Mouse (Mus musculus): ENCODE measurements around the gene Asb15.
A peak's percentile ranks its signal among the peaks of the same experiment; 100 is the strongest.

The Asb15 gene

DNA sequence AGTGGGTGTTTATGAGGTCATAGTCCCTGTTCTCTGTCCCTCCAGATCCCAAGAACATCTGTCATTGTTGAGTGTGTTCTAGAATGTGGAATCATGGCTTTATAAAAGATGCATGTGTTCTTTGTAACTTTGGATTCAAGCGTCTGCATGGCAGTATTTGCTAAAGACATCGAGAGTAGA lies at the start of gene Asb15:
TSS of gene Asb15 (plus strand) at position 81 of the 180 bp plus-strand sequence.
- DNase-seq (ENCODE audit: low read depth, low spot score): no peak

GRCm38 (mm10) chr6:24486530-24486929 lies 41.4 kb upstream of the Asb15 start:
- no peak for DNase-seq (ENCODE audit: low read depth, low spot score)

GRCm38 (mm10) chr6:24490341-24490740 lies 37.6 kb upstream of the Asb15 start:
- DNase-seq (ENCODE audit: low read depth, low spot score): no peak

GRCm38 (mm10) chr6:24504141-24504540 lies 23.8 kb upstream of the Asb15 start:
- DNase-seq (ENCODE audit: low read depth, low spot score): no peak

GRCm38 (mm10) chr6:24514552-24515284 lies 13.2 kb upstream of the Asb15 start, which contains the start of gene Iqub:
Gene Iqub, minus strand, starts transcription at chr6:24515067.
- no peak for DNase-seq (ENCODE audit: low read depth, low spot score)

- DNase-seq (ENCODE audit: low read depth, low spot score): no peak
These were observed 11.7 kb upstream of the Asb15 start for GRCm38 (mm10) chr6:24516197-24516596.

GRCm38 (mm10) chr6:24525705-24526104 lies 2.2 kb upstream of the Asb15 start:
- DNase-seq (ENCODE audit: low read depth, low spot score): no peak

GRCm38 (mm10) chr6:24527155-24528063 lies 535 bp upstream of the Asb15 start, which contains the start of gene Ndufa5:
Gene Ndufa5, minus strand, starts transcription at chr6:24528013.
- peak; percentile 87 for DNase-seq (ENCODE audit: low read depth, low spot score)

GRCm38 (mm10) chr6:24530166-24530565 lies 2.2 kb downstream of the Asb15 start:
- no peak for DNase-seq (ENCODE audit: low read depth, low spot score)

GRCm38 (mm10) chr6:24530711-24531420 lies 2.9 kb downstream of the Asb15 start:
- no peak for DNase-seq (ENCODE audit: low read depth, low spot score)

GRCm38 (mm10) chr6:24532804-24533203 lies 4.9 kb downstream of the Asb15 start:
- DNase-seq (ENCODE audit: low read depth, low spot score): no peak

DNA sequence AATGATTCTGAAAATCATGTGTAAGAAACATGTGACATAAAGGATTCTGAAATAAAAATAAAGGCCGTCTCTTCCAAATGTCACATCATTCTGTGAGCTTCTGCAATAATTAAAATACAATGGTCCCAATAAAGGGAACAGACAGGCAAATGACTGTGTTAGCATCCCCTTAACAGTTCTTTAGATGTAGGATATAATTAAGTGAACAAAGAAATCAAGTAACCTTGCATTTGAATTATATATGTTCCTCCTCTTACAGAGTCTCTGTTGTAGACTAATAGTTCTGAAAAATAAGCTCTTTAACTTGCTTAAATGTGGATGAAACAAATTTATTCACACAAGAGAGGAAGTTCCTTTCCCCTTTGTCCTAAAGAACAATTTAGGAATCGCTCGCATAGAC lies 10.5 kb downstream of the Asb15 start:
- DNase-seq (ENCODE audit: low read depth, low spot score): no peak

DNA sequence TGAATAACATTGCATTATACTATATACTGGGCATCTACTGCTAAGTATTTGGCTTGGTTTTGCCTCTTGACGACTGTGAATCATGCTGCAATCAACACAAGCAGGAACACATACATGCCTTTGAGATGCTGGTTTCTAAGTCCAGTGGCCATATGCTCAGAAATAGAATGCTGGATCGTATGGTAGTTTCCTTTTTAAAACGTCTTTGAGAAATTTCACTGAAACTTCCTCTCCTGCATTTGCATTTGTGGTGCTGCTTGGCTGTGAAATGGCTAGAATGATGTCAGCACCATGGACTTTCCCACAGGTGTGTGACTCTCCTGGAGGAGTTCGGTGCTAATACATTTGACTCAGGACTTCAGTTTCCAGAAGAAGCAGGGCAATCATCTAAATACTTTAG lies 12.2 kb downstream of the Asb15 start:
- no peak for DNase-seq (ENCODE audit: low read depth, low spot score)

- DNase-seq (ENCODE audit: low read depth, low spot score): no peak
These were observed 14.4 kb downstream of the Asb15 start for GRCm38 (mm10) chr6:24542393-24542792.

DNA sequence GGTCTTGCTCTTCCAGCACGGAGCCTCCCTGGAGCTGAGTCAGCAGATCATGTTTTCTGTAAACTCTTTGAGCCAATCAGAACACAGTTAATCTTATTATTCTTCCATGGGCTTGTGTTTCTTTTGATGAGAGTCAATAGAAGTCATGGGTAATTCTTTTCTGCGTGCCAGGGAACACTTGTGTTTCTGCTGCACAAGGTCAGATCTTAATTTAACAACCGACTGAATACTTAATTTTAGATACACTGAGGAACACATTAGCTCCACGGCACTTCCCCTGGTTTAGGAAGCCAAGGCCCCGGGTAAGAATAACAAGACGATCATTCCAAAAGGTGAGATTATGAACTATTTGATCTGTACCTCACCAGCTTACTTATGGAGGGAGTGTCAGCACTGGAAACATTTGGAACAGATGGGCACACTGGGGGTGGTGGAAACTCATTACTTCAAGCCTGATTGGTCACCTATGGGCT lies 15.2 kb downstream of the Asb15 start:
- no peak for DNase-seq (ENCODE audit: low read depth, low spot score)

DNA sequence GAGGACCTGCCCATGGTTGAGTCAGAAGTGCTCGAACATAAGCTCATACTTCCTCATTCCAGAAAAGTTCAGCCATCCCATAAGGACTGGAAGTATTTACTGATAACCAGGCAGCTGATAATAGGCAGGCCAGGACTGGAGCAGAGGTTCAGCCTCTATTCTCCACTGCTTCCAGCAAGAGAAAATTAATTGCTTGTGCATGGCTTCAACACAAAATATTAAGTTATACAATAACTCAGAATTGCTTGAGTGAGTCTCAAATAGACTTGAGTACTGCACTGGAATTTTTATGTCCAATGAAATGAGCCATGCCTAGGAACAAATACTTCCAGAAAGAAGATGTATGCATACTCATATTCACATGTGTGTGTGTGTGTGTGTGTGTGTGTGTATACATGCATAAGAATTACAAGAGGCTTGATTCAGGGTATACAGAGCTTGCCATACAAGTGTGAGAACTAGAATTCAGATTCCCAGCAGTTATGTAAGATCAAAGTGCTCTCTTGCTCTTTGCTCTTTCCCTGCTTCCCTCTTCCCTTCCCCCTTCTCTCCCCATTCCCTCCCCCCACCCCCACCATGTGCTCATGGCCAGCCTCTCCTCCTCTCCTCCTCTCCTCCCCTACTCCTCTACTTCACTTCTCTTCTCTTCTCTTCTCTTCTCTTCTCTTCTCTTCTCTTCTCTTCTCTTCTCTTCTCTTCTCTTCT lies 18.9 kb downstream of the Asb15 start:
- DNase-seq (ENCODE audit: low read depth, low spot score): no peak

DNA sequence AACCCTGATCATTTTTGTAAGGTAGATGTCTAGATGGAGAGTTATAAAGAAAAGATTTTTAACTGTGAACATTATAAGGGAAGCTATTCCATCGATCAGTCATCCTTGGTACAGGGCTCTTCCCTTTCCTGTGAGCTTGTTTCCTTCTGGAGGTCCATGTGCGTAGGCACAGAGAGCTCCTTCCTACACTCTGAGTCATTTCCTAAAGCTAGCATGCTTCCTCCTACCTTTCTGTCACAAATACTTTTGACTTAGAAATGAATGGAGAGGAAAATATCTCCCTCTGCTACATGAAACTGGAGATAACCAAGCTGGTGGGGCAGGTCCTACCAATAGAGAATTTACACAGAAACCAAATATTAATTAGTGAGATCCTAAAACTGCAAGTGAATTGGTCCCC lies 21.9 kb downstream of the Asb15 start:
- no peak for DNase-seq (ENCODE audit: low read depth, low spot score)

DNA sequence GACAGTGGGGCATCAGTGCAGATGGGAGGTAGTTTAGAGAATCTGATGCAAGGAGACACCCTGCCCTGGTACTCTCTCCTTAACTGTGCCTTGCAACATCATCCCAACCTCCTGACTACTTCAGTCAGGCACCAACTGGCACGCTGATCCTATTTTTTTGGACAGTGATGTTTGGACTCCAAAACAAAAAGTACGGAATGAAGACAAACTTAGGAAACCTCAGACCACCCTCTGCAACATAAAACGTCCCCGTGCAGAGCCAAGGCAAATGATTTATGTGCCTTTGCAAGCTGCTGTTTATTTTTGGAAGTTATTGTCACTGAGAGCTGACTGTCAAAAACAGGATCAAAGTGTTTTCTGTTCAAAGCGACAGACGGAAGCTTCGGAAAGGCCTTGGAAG lies 24.1 kb downstream of the Asb15 start:
- no peak for DNase-seq (ENCODE audit: low read depth, low spot score)

DNA sequence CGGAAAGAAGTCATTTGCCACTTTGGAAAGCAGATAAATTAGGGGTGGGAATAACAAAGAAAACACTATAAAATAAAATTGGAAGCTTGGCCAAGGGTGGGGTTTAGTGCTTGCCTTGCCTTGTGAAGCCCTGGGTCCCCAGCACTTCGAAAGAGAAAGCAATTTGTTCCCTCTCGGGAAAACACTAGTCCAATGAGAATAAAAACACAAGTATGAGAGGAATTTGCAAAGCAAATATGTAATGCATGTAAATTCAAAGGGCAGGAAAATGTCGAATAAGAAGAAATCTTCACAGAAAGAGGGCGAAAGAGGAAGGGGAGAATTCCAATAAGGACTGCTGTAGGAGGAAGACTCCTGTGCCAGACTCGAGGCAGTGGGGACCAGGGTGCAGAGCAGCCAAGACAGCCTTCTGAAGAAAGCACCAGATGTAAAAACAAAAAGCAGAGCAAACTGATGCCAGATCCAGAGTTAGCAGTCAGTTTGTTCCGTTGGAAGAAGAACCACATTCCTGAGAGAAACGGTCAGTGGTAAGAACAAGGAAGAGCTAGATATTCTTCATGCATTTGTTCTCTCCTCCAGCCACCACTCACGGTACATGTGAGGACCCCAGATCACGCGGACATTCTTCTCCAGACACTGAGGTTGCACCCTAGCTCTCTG lies 26.6 kb downstream of the Asb15 start:
- DNase-seq (ENCODE audit: low read depth, low spot score): no peak

GRCm38 (mm10) chr6:24555488-24555887 lies 27.5 kb downstream of the Asb15 start:
- no peak for DNase-seq (ENCODE audit: low read depth, low spot score)

- DNase-seq (ENCODE audit: low read depth, low spot score): no peak
These were observed 36.1 kb downstream of the Asb15 start for GRCm38 (mm10) chr6:24564081-24564480.

Measured in WW6 (cell line).